Mouse (Mus musculus) c-Kit-positive CD71-positive TER-119-negative erythroid progenitor cells, embryonic 14.5 days (primary cell): ENCODE measurements at regions not wholly inside any gene's neighbourhood (a gene's known extent, or its start where the extent isn't known, plus 50 kb on each side); places are given as distances from the start of the nearest gene placed in this dataset.

Source experiments
- DNase-seq: peaks from one replicate; pipeline ENCODE4 v3.0.0-alpha.2; 2013; ENCODE audit warnings: low read depth

GRCm38 (mm10) chr2:170294657-170295056, 133.0 kb downstream of the Bcas1 start:
- DNase-seq = no peak

DNA sequence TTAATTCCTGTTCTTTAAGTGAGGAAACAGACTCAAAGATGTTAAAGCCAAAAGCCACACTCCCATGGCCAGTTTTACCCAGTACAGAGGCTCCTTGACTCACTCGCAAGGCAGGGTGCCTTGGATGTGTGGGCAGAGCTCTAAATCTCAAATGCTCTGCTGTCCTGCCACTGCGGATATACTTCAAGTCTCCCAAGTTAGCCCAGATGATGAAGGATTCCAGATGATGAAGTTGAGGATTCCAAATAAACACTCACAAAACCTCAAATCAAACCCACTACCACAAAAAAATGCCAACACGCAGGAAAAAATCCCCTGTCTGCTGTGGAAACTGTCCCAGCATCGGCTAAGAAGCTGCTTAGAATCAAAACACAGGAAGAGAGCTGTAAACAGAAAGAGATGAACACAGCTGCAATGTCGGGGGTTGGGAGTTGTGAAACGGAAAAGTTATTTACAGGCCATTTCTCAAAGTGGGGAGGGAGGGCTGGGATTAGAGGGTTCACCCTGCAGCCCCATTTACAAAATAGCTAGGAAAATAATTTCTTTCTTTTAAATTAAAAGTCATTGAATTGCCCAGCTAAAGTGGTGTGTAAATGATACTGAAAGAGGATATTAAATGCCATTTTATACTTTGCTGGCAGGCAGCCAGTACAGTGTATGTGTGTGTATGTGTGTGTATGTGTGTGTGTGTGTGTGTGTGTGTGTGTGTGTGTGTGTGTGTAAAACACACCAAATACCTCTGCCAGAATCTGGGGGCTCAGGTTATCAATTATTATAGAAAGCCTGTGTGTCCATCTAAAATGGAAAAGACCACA, 135.6 kb downstream of the Bcas1 start:
- DNase-seq = no peak

DNA sequence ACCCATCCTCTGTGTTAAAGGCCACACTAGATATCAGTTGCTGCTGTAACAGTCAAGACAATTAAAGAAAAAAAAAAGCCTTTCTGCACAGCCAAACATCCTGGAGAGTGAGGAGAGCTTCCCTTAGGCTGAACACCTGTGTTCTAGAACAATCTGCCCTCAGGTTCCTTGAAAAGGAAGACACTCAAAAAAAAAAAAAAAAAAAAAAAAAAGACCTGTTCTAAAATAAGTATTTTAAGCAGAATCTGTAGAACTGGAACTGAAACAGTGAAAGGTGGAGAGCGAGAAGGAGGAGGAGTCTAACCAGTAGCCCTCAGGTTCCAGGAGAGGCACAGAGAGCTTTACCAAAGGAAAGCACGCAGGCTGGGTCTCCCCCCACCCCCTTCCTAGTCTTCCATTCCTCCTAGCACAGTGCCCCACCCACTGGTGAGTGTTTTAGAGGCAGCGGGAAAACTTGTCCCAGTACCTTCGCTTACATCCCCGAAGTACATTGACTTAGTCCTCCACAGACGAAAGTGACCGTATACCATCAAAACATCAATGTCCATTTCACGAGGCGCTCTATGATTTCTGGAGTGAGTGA, 138.2 kb downstream of the Bcas1 start:
- no peak for DNase-seq

- no peak for DNase-seq
Measured at GRCm38 (mm10) chr2:170288787-170289186, 138.9 kb downstream of the Bcas1 start.

GRCm38 (mm10) chr2:170288196-170288595, 139.4 kb downstream of the Bcas1 start:
- no peak for DNase-seq

GRCm38 (mm10) chr2:170287301-170287885, 139.5 kb upstream of the Zfp217 start:
- DNase-seq = no peak

DNA sequence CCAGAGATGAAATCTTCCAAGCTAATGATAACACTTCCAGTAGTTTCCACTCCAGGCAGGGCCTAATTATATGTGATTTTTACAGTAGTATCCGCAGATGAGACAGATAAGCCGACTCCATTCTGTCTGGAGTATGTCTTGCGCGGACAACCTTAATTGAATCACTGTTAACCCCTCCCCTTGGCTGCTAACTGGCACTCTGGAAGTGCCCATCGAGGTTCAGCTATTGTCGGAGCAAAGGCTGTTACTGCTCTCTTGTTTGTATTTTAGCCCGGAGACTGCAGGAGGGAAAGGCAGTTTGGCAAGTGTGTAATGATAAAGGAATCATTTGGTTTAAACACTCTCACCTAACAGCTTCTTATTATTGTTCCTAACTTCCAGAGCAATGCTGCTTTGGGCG, 138.9 kb upstream of the Zfp217 start:
- DNase-seq = no peak

GRCm38 (mm10) chr2:170282463-170282862, 134.6 kb upstream of the Zfp217 start:
- no peak for DNase-seq

DNA sequence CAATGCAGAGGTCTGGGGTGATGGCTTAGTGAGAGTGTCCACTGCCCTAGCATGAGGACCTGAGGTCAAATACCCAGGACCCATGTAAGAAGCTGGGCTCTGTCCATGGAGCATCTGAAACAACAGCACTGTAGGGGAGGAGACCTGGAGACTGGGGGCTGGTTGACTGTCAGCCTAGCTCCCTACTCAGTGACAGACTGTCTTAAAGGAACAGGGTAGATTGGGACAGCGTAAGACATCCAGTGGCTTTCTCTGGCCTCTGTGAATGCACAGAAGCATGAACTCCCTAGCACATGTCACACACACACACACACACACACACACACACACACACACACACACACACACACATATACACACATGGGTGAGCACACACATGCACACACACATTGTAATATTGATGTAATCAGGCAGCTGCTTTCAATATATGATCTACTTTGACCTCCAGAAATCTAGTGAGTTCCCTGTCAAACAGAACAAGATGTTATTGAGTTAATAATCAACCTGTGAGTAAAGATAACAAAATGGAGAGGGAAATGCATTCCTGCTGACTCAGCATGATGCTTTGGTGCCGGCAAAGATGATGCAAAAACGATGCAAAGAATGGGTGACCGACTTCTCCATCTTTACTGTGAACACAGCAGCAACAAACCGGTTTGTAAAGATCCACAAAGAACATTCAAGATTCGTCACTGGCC, 133.6 kb upstream of the Zfp217 start:
- no peak for DNase-seq

DNA sequence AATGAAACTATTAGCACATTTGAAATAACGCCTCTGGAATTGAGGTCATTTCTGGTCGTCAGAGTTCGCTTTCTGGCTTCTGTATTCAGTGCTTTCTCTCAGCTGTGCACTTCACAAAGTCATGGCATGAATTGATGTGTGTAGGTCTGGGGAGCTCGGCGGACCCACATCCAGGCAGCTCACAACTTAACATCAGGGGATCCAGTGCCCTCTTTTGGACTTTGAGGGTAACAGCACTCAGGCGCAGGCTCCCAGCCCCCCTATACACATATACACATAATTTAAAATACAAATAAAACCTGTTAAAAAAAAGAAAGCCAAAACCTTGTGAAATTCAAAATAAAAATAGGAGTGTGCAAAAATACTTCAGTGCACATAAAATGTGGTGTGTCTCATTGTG, 132.8 kb upstream of the Zfp217 start:
- DNase-seq = no peak

GRCm38 (mm10) chr2:170277896-170278295, 130.0 kb upstream of the Zfp217 start:
- no peak for DNase-seq

GRCm38 (mm10) chr2:170277182-170277767, 129.4 kb upstream of the Zfp217 start:
- no peak for DNase-seq

- DNase-seq = no peak
Measured at GRCm38 (mm10) chr2:170275687-170276086, 127.8 kb upstream of the Zfp217 start.

DNA sequence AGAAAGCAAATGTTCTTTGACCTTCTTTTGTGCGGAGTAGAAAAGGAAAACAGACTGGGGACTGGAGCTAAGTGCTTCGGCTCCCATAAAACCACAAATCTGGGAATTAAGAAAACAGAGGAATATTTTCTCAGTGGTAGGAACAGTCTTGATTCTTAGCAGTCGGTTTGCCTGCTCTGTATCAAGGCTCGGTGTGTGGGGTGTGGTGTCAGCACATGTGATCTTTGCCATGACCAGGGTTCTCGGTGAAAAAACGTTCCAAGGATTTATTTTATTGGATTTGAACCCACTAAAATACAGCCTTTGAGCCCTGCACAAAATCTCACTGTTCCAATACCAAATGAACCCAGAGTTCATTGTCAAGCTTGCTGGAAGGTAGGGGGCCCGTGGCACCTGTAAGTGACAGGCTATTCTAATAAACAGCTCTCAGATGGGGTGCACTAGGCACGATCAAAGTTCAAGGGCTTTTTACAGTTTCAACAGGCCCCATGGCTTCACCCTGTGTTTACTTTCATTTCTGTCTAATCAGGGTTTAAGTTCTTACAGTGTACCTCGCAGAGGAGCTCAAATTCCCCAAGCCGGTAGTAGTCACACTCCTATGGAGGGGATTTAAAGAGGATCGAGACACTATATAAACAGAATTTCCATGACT, 122.1 kb upstream of the Zfp217 start:
- DNase-seq = no peak

DNA sequence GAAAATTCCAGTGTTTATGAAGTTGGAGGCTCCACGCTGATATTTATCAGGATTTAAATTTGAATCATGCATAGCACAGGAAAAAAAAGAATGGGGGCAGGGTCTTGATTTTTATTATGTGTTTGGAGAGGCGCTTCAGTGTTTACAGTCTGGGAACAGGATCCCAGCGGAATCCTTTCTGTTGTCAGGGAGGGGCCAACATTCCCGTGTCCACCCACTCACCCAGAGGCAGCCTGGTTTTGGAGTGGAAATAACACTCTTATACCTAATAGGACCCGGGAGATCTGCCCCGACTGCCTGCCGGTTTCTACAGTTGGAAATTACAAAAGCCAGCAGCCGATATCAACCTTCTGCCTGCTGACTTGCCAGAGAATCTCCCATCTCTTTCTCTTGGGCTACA, 120.2 kb upstream of the Zfp217 start:
- DNase-seq = no peak

DNA sequence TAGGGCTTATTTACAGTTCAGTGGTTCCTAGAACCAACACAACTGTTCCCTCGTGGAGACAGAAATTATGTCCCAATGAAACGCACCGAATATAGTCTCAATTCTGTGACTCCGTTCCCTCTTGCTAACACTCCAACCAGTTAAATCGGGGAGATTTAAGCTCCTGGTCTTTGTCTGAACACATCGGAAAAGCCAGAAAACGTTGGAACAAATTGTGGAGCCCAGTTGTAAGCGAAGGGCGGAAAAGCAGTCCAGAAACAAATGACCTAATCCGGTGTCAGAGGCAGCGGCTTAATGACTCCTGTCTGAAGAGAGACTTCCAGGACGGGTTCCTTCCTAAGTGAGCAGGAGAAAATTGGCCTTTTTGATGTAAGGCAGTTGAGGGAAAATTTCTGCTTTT, 119.2 kb upstream of the Zfp217 start:
- no peak for DNase-seq

- DNase-seq = no peak
Measured at GRCm38 (mm10) chr2:170266407-170267101, 118.7 kb upstream of the Zfp217 start.

GRCm38 (mm10) chr2:170263594-170263993, 115.7 kb upstream of the Zfp217 start:
- no peak for DNase-seq

DNA sequence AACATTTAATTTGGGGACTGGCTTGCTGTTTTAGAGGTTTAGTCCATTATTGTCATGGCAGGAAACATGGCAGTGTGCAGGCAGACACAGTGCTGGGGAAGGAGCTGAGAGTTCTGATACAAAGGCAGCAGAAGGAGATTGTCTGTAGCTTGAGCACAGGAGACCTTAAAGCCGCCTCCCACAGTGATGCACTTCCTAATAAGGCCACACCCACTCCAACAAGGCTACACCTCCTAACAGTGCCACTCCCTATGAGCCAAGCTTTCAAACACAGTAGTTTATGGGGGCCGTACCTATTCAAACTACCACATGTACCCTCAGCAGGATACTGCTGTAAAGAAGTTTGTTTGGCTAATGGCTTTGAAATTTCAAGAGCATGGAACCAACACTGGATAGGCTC, 113.3 kb upstream of the Zfp217 start:
- DNase-seq = no peak

GRCm38 (mm10) chr2:170259662-170260457, 112.0 kb upstream of the Zfp217 start:
- DNase-seq = no peak
